Mouse (Mus musculus) small intestine, adult 2 months (tissue): ENCODE data around the gene Strip1.

Experiments
- CTCF ChIP-seq: fragments of 200-500 bp; IDR thresholded peaks from 2 replicates; pipeline ENCODE4 v1.5.1; 2012; ENCODE audit warnings: low read depth, mild to moderate bottlenecking, control low read depth, inconsistent platforms, low read length, moderate library complexity, mixed read lengths; ENCODE audit not compliant: insufficient replicate concordance, insufficient read length; ENCODE audit errors: extremely low read depth
- POLR2A ChIP-seq: fragments of 200-500 bp; IDR thresholded peaks from 2 replicates; pipeline ENCODE4 v1.6.1; 2012; ENCODE audit warnings: low read depth, mild to moderate bottlenecking, control low read depth, inconsistent platforms, low read length, moderate library complexity

DNA sequence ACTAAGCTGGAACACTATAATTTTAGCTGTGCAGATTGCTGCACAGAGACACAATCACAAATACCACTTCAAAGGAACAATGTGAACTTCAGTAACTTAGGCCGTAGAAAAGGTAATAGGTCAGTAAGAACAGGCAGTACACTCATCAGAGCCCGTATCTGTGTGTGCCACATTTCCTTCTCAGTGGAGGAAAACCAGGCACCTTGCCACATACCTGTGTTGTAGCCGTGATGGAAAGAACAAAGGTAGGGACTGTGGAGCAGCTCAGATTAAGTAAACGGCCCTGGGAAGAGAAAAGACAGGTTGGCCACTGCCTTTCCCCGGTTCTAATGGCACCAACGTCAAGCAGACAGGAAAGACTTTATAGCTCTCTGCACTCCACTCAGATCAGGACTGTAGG, 35.9 kb upstream of the Strip1 start:
- no peak for TF ChIP-seq CTCF
- TF ChIP-seq POLR2A = no peak
